21 mouse cellular contexts compared by ENCODE assay signal in genomic region chr15:25276227-25276626, GRCm38 (mm10).
DNase-seq lines count a peak whose midpoint lies in the region; ATAC-seq lines count a peak whose summit lies in the region.
"Had no signal": no experiment of that assay in that cellular context is flagged by ENCODE, and none has a peak within 500 bp of the region (broad histone marks: within the 10 kb centered on the region; RNA-seq: fewer than 3 reads in every experiment).

No protein-coding gene starts in this region.

- no peak overlapping the region for H3K27ac ChIP-seq in embryonic facial prominence, embryonic 14.5 days (replicated peaks; ENCODE audit: low read depth, low read length)
- H3K27ac ChIP-seq in embryonic facial prominence, embryonic 10.5 days (replicated peaks): no peak overlapping the region
- H3K27ac ChIP-seq in kidney, embryonic 15.5 days: no peak overlapping the region
- H3K27ac ChIP-seq: embryonic facial prominence, embryonic 12.5 days; forebrain, embryonic 12.5 days; heart, adult 2 months; heart, embryonic 15.5 days; hindbrain, embryonic 13.5 days had no signal

- no peak overlapping the region for H3K4me2 ChIP-seq in embryonic facial prominence, embryonic 14.5 days (ENCODE audit: low read depth, low read length)
- no peak overlapping the region for H3K4me2 ChIP-seq in kidney, embryonic 15.5 days
- H3K4me2 ChIP-seq: embryonic facial prominence, embryonic 12.5 days; forebrain, embryonic 12.5 days; heart, embryonic 11.5 days; heart, embryonic 15.5 days; hindbrain, embryonic 13.5 days had no signal

- 65% methylated on average over 5 of the region's 5 CpGs for WGBS in embryonic facial prominence, embryonic 14.5 days
- 68% methylated on average over 5 of the region's 5 CpGs for WGBS in embryonic facial prominence, embryonic 10.5 days
- 43% methylated on average over 5 of the region's 5 CpGs for WGBS in kidney, embryonic 15.5 days

- H3K4me1 ChIP-seq in embryonic facial prominence, embryonic 14.5 days (ENCODE audit: control insufficient read depth, insufficient read depth, low read length): no peaks in the 10 kb centered on the region
- H3K4me1 ChIP-seq in embryonic facial prominence, embryonic 10.5 days: peaks cover 5% of the 10 kb centered on the region; the same call in 1 of the 2 replicates
- H3K4me1 ChIP-seq in kidney, embryonic 15.5 days: no peaks in the 10 kb centered on the region
- H3K4me1 ChIP-seq: embryonic facial prominence, embryonic 12.5 days; heart, embryonic 15.5 days had no signal

- H3K9ac ChIP-seq in embryonic facial prominence, embryonic 14.5 days (ENCODE audit: low read depth, low read length): no peak overlapping the region
- H3K9ac ChIP-seq in kidney, embryonic 15.5 days: no peak overlapping the region
- H3K9ac ChIP-seq: embryonic facial prominence, embryonic 12.5 days; forebrain, embryonic 12.5 days; heart, embryonic 15.5 days; hindbrain, embryonic 13.5 days had no signal

- H3K36me3 ChIP-seq in embryonic facial prominence, embryonic 14.5 days (ENCODE audit: control insufficient read depth, insufficient read depth, low read length): no peaks in the 10 kb centered on the region
- no peaks in the 10 kb centered on the region for H3K36me3 ChIP-seq in embryonic facial prominence, embryonic 10.5 days (replicated peaks)
- no peaks in the 10 kb centered on the region for H3K36me3 ChIP-seq in kidney, embryonic 15.5 days
- H3K36me3 ChIP-seq: embryonic facial prominence, embryonic 12.5 days; forebrain, embryonic 12.5 days; heart, embryonic 15.5 days; hindbrain, embryonic 13.5 days had no signal

- no peaks in the 10 kb centered on the region for H3K9me3 ChIP-seq in embryonic facial prominence, embryonic 14.5 days (ENCODE audit: control insufficient read depth, low read length)
- H3K9me3 ChIP-seq in embryonic facial prominence, embryonic 10.5 days: no peaks in the 10 kb centered on the region
- H3K9me3 ChIP-seq in kidney, embryonic 15.5 days (replicated peaks): no peaks in the 10 kb centered on the region
- H3K9me3 ChIP-seq: embryonic facial prominence, embryonic 12.5 days; forebrain, embryonic 12.5 days; heart, embryonic 15.5 days; hindbrain, embryonic 13.5 days had no signal

- no peak overlapping the region for H3K4me3 ChIP-seq in embryonic facial prominence, embryonic 14.5 days (ENCODE audit: low read depth, low read length)
- H3K4me3 ChIP-seq in embryonic facial prominence, embryonic 10.5 days: no peak overlapping the region
- no peak overlapping the region for H3K4me3 ChIP-seq in kidney, embryonic 15.5 days (replicated peaks)
- H3K4me3 ChIP-seq: embryonic facial prominence, embryonic 12.5 days; forebrain, embryonic 12.5 days; heart, adult 2 months; heart, embryonic 15.5 days; hindbrain, embryonic 13.5 days had no signal

- DNase-seq in embryonic facial prominence, embryonic 14.5 days (ENCODE audit: low spot score): no peak
- DNase-seq in embryonic facial prominence, embryonic 10.5 days (ENCODE audit: low spot score): no peak
- DNase-seq in kidney, adult 9 months: peak; percentile 47
- DNase-seq in kidney, adult 18-20 months: no peak
- peak; percentile 40 for DNase-seq in retina, postnatal 1 day
- no peak for DNase-seq in spleen, postnatal 10 days (ENCODE audit: low spot score in 2 of 2)
- DNase-seq: adrenal gland, adult 8-10 months; adrenal gland, postnatal 36 days; cerebellum, adult 2 months; cerebellum, postnatal 10 days; gastrocnemius, postnatal 10 days; heart, adult 2 months; heart, postnatal 14 days had no signal

- ATAC-seq in embryonic facial prominence, embryonic 14.5 days (ENCODE audit: low read depth): peak; percentile 55; the same call in 1 of the 2 replicates
- peak; percentile 62; the same call in 1 of the 2 replicates for ATAC-seq in kidney, embryonic 15.5 days (replicated peaks; ENCODE audit: low FRiP score)
- ATAC-seq: forebrain, embryonic 16.5 days had no signal

- no peaks in the 10 kb centered on the region for H3K27me3 ChIP-seq in embryonic facial prominence, embryonic 14.5 days (replicated peaks; ENCODE audit: control insufficient read depth, insufficient read depth, low read length)
- H3K27me3 ChIP-seq in embryonic facial prominence, embryonic 10.5 days (replicated peaks; ENCODE audit: low read depth, poor library complexity, severe bottlenecking): no peaks in the 10 kb centered on the region
- peaks cover 34% of the 10 kb centered on the region for H3K27me3 ChIP-seq in kidney, embryonic 15.5 days
- H3K27me3 ChIP-seq: CH12.LX; embryonic facial prominence, embryonic 12.5 days; forebrain, embryonic 12.5 days; heart, embryonic 15.5 days; hindbrain, embryonic 13.5 days had no signal

Comparison
In these comparisons a context has a peak if more than half of its experiments do, and no peak if none do; other contexts are left out.
1. DNase-seq: peak in kidney, adult 9 months (single experiment) and retina, postnatal 1 day (single experiment); none in embryonic facial prominence, embryonic 14.5 days (single experiment), embryonic facial prominence, embryonic 10.5 days (single experiment), kidney, adult 18-20 months (single experiment) and spleen, postnatal 10 days (0 of 2).